Mouse (Mus musculus): ENCODE measurements around the gene Srms. TPM values are rescaled to one million over a fixed set of nuclear protein-coding genes. Genes with fewer than 3 reads are reported as not detected.

The Srms gene
- total RNA-seq, 1 experiment from 2014 or later, result 1.7 TPM

- ATAC-seq (ENCODE audit: extremely low read depth, insufficient number of reproducible peaks, low FRiP score, poor library complexity, severe bottlenecking), result peak; percentile 71
These were observed 26.4 kb downstream of the Srms start for GRCm38 (mm10) chr2:181186635-181187034.

- ATAC-seq (ENCODE audit: extremely low read depth, insufficient number of reproducible peaks, low FRiP score, poor library complexity, severe bottlenecking), result no peak
These were observed 32.1 kb downstream of the Srms start for GRCm38 (mm10) chr2:181180898-181181297.

GRCm38 (mm10) chr2:181178471-181178870 lies 34.5 kb downstream of the Srms start:
- no peak for ATAC-seq (ENCODE audit: extremely low read depth, insufficient number of reproducible peaks, low FRiP score, poor library complexity, severe bottlenecking)

DNA sequence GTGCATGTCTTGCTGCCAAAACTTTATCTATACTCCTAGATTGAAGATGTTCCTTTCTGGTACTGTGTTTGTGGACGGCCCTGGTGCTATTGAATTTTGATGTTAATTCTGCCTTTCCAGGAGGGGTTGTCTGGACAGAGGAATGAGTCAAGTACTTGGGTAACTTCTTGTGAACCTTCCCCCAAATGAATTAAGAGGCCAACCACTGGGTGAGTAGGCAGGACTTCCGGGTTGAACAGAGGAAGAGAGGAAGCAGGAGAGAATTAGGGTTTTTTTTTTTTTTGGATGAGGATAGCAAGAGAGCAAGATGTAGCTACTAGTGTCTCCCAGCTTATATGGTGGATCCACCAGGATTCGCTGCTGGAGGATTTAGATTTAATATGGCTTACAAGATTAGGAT lies 35.0 kb downstream of the Srms start:
- no peak for ATAC-seq (ENCODE audit: extremely low read depth, insufficient number of reproducible peaks, low FRiP score, poor library complexity, severe bottlenecking)

DNA sequence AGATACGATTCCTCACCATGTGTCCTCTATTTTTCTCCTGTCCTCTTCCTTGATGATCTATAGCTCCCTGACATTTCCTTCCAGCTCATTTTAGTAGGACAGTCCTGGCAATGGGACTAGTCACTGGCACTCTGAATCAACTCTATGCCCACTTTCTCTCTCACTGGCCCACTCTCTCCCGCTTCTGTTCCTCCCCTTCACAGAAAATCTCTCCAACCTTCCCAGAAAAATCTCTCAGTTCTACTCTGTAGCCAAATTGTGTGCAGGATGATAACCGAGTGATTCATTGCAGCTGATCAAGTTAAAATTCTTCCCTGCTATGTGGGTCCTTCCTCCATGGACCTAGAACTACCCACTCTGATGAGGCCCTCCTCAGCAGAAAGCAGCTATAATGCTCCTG lies 38.3 kb downstream of the Srms start:
- no peak for ATAC-seq (ENCODE audit: extremely low read depth, insufficient number of reproducible peaks, low FRiP score, poor library complexity, severe bottlenecking)

DNA sequence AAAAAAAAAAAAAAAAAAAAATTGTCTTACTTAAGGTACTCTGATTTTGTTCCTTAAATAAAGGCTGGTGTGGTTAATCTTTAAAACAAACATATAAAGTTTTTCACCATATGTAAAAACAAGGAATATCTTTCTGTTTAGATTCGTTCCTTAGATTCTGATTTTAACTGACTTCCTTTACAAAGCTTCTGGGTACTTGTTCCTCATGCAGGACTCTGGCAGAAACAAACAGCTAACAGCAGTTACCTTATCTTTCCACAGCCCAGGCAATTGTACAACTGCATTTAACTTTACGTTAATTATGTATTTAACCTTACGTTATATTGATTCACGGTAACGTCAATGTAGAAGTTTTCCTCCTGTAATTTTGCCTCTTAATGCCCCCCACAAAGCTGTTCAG lies 46.5 kb downstream of the Srms start:
- ATAC-seq (ENCODE audit: extremely low read depth, insufficient number of reproducible peaks, low FRiP score, poor library complexity, severe bottlenecking), result no peak

- ATAC-seq (ENCODE audit: extremely low read depth, insufficient number of reproducible peaks, low FRiP score, poor library complexity, severe bottlenecking), result no peak
These were observed 52.2 kb downstream of the Srms start for GRCm38 (mm10) chr2:181160821-181161220.

DNA sequence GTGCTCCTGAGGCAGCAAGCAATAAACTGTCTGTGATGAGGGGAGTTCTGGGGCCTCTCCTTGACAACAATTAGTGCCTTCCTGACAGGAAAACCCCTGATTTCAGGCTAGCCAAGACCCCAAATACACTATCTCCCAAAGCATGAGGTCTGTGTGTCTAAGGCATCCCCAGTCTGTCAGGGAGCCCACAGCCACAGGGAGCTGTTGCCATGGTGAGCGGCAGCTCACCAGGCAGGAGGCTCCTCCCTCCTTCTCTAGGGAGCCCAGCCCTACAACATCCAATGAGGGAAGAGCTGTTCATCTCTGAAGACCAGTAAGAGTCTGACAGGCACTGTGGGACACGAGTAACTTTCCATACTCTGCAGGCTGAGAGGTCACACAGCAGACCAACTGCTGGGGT lies 53.2 kb downstream of the Srms start:
- ATAC-seq (ENCODE audit: extremely low read depth, insufficient number of reproducible peaks, low FRiP score, poor library complexity, severe bottlenecking), result no peak

GRCm38 (mm10) chr2:181159091-181159514 lies 53.9 kb downstream of the Srms start:
- no peak for ATAC-seq (ENCODE audit: extremely low read depth, insufficient number of reproducible peaks, low FRiP score, poor library complexity, severe bottlenecking)

GRCm38 (mm10) chr2:181158471-181158870 lies 54.5 kb downstream of the Srms start:
- ATAC-seq (ENCODE audit: extremely low read depth, insufficient number of reproducible peaks, low FRiP score, poor library complexity, severe bottlenecking), result no peak

DNA sequence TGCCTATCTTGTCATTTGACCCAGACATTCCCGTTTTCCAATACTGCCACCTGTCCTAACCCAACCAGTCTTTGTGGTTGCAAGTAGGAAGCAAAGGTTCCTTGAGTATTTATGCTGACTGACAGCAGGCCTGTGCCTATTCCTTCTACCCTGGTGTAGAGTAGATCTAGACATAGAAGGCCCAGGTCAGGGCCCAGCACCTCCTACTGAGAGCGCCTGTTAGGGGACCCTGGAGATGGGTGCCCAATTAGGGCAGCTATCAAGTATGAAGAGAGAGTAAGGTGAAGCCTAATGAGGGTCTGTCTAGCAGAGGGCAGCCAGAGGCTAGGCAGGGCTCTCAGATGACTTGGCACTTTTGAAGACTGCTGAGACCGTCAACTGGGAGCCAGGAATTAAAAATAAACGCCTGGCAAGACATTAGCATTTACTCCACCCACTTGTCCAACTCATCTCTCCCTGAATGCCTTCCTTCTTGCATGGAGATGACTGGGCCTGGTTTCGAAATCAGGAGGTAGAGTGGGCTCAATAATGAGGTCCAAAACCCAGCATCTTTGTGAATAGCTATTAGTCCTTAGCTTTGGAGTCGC lies 55.2 kb downstream of the Srms start:
- no peak for ATAC-seq (ENCODE audit: extremely low read depth, insufficient number of reproducible peaks, low FRiP score, poor library complexity, severe bottlenecking)

DNA sequence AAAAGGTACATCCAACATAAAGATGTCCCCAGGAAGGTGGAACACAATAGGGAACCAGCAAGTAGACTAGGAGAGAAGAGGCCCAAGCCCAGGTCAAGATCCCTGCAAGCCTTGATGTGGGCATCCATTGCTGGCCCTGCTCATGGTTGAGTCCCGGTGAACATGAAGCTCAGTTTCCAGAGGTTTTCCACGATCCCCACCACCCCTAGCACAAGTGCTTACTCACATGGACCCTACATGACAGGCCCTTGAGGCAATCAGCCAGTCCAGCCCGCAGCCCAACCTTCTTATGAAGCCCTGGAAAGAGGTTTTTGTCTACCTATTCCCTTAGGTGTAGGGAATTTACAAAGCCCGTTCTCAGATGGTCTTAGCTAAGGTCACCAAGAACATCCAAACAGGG lies 55.8 kb downstream of the Srms start:
- no peak for ATAC-seq (ENCODE audit: extremely low read depth, insufficient number of reproducible peaks, low FRiP score, poor library complexity, severe bottlenecking)

DNA sequence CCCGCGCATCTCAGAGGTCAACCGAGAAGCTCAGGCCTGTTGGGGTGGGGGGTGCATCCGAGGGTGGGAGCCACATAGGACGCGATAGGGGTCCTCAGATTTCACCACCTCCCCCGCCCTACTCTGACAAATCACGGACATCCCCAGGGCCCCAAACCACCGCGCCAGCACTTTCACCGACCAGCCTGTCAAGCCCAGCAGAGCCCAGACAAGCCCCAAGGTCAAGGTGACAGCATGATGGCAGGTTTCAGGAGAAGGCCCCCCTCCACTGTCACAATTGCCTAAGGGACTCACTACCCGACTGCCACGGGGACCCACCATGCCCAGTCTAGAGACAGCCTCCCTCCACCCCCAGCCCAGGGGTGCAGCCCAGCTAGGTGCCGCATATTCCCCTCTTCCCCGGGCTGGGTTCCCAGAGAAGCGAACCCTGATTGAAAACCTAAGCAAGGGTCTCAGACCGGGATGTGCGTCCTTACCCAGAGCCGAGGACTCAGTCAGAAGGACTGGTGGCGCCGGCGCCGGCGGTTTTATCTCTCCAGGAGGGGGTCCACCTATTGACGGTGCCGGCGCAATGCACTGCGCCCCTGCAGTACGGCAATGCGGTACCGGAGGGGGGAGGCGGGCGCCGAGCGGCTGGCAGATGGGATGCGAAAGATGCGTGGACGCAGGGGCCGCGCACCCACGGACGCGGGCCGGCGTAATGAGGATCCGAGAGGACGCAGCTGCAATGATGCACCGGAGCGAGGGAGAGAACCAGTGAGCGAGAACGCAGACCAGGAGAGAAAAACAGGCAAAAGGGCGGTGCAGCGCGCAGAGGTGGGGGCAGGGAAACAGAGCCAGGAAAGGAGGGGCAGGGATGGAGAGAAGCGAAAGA lies 56.5 kb downstream of the Srms start, which contains the start of gene Eef1a2:
TSS of gene Eef1a2 (minus strand) at position 767 of the 874 bp plus-strand sequence.
- no peak for ATAC-seq (ENCODE audit: extremely low read depth, insufficient number of reproducible peaks, low FRiP score, poor library complexity, severe bottlenecking)

DNA sequence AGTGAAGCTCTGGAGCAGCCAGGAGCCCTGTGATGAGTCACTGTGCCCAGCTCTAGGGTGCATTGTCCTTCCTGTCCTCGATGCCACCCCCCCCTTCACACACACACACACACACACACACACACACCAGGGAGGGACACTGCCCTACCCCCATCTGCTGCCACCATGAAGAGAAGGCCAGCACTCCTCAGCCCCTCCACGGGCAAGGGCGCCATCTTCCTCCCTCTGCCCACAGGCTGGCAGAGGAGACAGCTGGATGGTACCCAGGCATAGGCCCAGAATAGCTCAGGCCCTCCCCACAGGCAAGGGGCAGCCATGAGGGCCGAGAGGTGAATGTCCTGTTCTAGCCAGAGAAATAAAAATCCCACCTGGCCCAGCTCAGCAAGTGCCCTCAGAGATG lies 57.2 kb downstream of the Srms start:
- no peak for ATAC-seq (ENCODE audit: extremely low read depth, insufficient number of reproducible peaks, low FRiP score, poor library complexity, severe bottlenecking)

Other genes starting within 250 kb of the Srms start
- 53.9 and 65.8 TPM in 2 replicates for gene Arfgap1, start 246.0 kb downstream of the Srms start, total RNA-seq (2017)
- gene Col20a1, start 226.7 kb downstream of the Srms start, total RNA-seq (2017), result 1.6 and 3.6 TPM in 2 replicates
- gene Chrna4, start 169.6 kb downstream of the Srms start, total RNA-seq (2017), result not detected in 2 replicates
- gene Kcnq2, start 77.9 kb downstream of the Srms start, total RNA-seq (2017), result not detected in 2 replicates
- not detected in 2 replicates for gene Eef1a2, start 56.2 kb downstream of the Srms start, total RNA-seq (2017)
- gene Ppdpf, start 25.9 kb downstream of the Srms start, total RNA-seq (2017), result 128 and 151 TPM in 2 replicates
- gene Ptk6, start 10.4 kb downstream of the Srms start, total RNA-seq (2017), result 0.12 and 0.74 TPM in 2 replicates
- gene Fndc11, start 6.8 kb upstream of the Srms start, total RNA-seq (2017), result 0.58 TPM in 1 of 2 replicates, not detected in the other
- gene Helz2, start 28.8 kb upstream of the Srms start, total RNA-seq (2017), result 139 and 141 TPM in 2 replicates
- 47.4 and 57.6 TPM in 2 replicates for gene Gmeb2, start 74.8 kb upstream of the Srms start, total RNA-seq (2017)
- not detected in 2 replicates for gene Stmn3, start 101.3 kb upstream of the Srms start, total RNA-seq (2017)
- 49.7 and 51.6 TPM in 2 replicates for gene Rtel1, start 106.6 kb upstream of the Srms start, total RNA-seq (2017)
- 81.7 and 86.8 TPM in 2 replicates for gene Zgpat, start 151.7 kb upstream of the Srms start, total RNA-seq (2017)
- 61.3 and 74.3 TPM in 2 replicates for gene Arfrp1, start 152.2 kb upstream of the Srms start, total RNA-seq (2017)
- 54.9 and 70.6 TPM in 2 replicates for gene Lime1, start 166.9 kb upstream of the Srms start, total RNA-seq (2017)
- 0.74 and 1.0 TPM in 2 replicates for gene Zbtb46, start 246.2 kb upstream of the Srms start, total RNA-seq (2017)

Data from neutrophil, adult 5-6 weeks (primary cell).